Mouse (Mus musculus) frontal cortex, postnatal 25 days (tissue): ENCODE results near the gene Gpc6.
A peak's percentile ranks its signal among the peaks of the same experiment; 100 is the strongest.

Experiments
- DNase-seq, 2 experiments: peaks; one replicate each; pipeline ENCODE4 v3.0.0; 2022; ENCODE audit warnings: low spot score in 2 of 2

Gene Gpc6

GRCm38 (mm10) chr14:117061078-117061477 is 136.0 kb downstream of the Gpc6 start:
- no peak for DNase-seq

- DNase-seq: no peak
Observed at GRCm38 (mm10) chr14:117061527-117061926, 136.4 kb downstream of the Gpc6 start.

- no peak for DNase-seq
Observed at GRCm38 (mm10) chr14:117068179-117068578, 143.1 kb downstream of the Gpc6 start.

- DNase-seq: no peak
Observed at GRCm38 (mm10) chr14:117070470-117071085, 145.5 kb downstream of the Gpc6 start.

GRCm38 (mm10) chr14:117093586-117093985 is 168.5 kb downstream of the Gpc6 start:
- no peak for DNase-seq

- no peak for DNase-seq
Observed at GRCm38 (mm10) chr14:117106900-117107299, 181.8 kb downstream of the Gpc6 start.

GRCm38 (mm10) chr14:117113153-117113552 is 188.0 kb downstream of the Gpc6 start:
- no peak for DNase-seq

- no peak for DNase-seq
Observed at GRCm38 (mm10) chr14:117122036-117122435, 196.9 kb downstream of the Gpc6 start.

GRCm38 (mm10) chr14:117130334-117130733 is 205.2 kb downstream of the Gpc6 start:
- DNase-seq: no peak

GRCm38 (mm10) chr14:117131324-117131723 is 206.2 kb downstream of the Gpc6 start:
- DNase-seq: no peak

GRCm38 (mm10) chr14:117141077-117141848 is 216.1 kb downstream of the Gpc6 start:
- no peak for DNase-seq

GRCm38 (mm10) chr14:117146089-117146488 is 221.0 kb downstream of the Gpc6 start:
- peak in 1 of 2 experiments; percentile 4 for DNase-seq

GRCm38 (mm10) chr14:117146665-117147064 is 221.6 kb downstream of the Gpc6 start:
- DNase-seq: no peak

GRCm38 (mm10) chr14:117151621-117152020 is 226.5 kb downstream of the Gpc6 start:
- DNase-seq: no peak

GRCm38 (mm10) chr14:117155884-117156465 is 230.9 kb downstream of the Gpc6 start:
- DNase-seq: no peak

- DNase-seq: no peak
Observed at GRCm38 (mm10) chr14:117157426-117157825, 232.3 kb downstream of the Gpc6 start.

- DNase-seq: no peak
Observed at GRCm38 (mm10) chr14:117166350-117166749, 241.2 kb downstream of the Gpc6 start.

GRCm38 (mm10) chr14:117193364-117193763 is 268.2 kb downstream of the Gpc6 start:
- DNase-seq: no peak

- DNase-seq: no peak
Observed at GRCm38 (mm10) chr14:117202012-117202411, 276.9 kb downstream of the Gpc6 start.

GRCm38 (mm10) chr14:117203960-117204359 is 278.8 kb downstream of the Gpc6 start:
- no peak for DNase-seq

GRCm38 (mm10) chr14:117214373-117214772 is 289.3 kb downstream of the Gpc6 start:
- DNase-seq: no peak

- DNase-seq: no peak
Observed at GRCm38 (mm10) chr14:117226920-117227319, 301.8 kb downstream of the Gpc6 start.

GRCm38 (mm10) chr14:117230476-117230875 is 305.4 kb downstream of the Gpc6 start:
- DNase-seq: no peak
